Mouse (Mus musculus) hindbrain, embryonic 16.5 days (tissue): ENCODE results near the gene Stbd1. TPM values are rescaled to one million over a fixed set of nuclear protein-coding genes. Genes with fewer than 3 reads are reported as not detected.

Source experiments
- ATAC-seq: fragments of 200-750 bp; cut with Nextera tagmentation; 2 replicates; pipeline ENCODE4 v1.8.0; 2017; ENCODE audit warnings: moderate TSS enrichment, moderate library complexity
- H3K27ac ChIP-seq: fragments of 300-500 bp; sonication (generic); 2 replicates; pipeline ENCODE4 v1.5.1; 2014; ENCODE audit warnings: low read depth, mild to moderate bottlenecking, control low read depth, low read length, moderate library complexity
- H3K27me3 ChIP-seq: fragments of 300-500 bp; sonication (generic); replicated peaks from 2 replicates; pipeline ENCODE4 v1.6.1; 2014; ENCODE audit warnings: low read length; ENCODE audit not compliant: control insufficient read depth, insufficient read depth
- H3K36me3 ChIP-seq: fragments of 300-500 bp; sonication (generic); 2 replicates; pipeline ENCODE4 v1.6.1; 2014; ENCODE audit warnings: mild to moderate bottlenecking, low read length, moderate library complexity, mixed read lengths; ENCODE audit not compliant: control insufficient read depth, insufficient read depth
- H3K4me1 ChIP-seq: fragments of 300-500 bp; sonication (generic); 2 replicates; pipeline ENCODE4 v1.6.1; 2014; ENCODE audit warnings: low read depth, low read length; ENCODE audit not compliant: control insufficient read depth, insufficient read depth
- H3K4me2 ChIP-seq: fragments of 300-500 bp; sonication (generic); 2 replicates; pipeline ENCODE4 v1.6.1; 2014; ENCODE audit warnings: mild to moderate bottlenecking, low read length, control low read depth, moderate library complexity
- H3K4me3 ChIP-seq: fragments of 300-500 bp; sonication (generic); 2 replicates; pipeline ENCODE4 v1.5.1; 2014; ENCODE audit warnings: mild to moderate bottlenecking, low read length, control low read depth, moderate library complexity
- H3K9ac ChIP-seq: fragments of 300-500 bp; sonication (generic); 2 replicates; pipeline ENCODE4 v1.6.1; 2014; ENCODE audit warnings: low read depth, mild to moderate bottlenecking, control low read depth, low read length, moderate library complexity
- H3K9me3 ChIP-seq: fragments of 300-500 bp; sonication (generic); 2 replicates; pipeline ENCODE4 v1.6.1; 2014; ENCODE audit warnings: mild to moderate bottlenecking, low read length, moderate library complexity; ENCODE audit not compliant: control insufficient read depth
- WGBS: fragments of 180-500 bp; shearing (Covaris S2); extraction: QIAGEN DNeasy Blood & Tissue Kit; methylation state at CpG from one replicate; pipeline ENCODE4 v1.1.7; 2014; 5-methylcytosine and 5-hydroxymethylcytosine counted together
- polyA plus RNA-seq: library from polyadenylated mRNA; unstranded; fragments of >200 nt; fragmentation: Nextera tagmentation; extraction: Ambion mirVana; gene quantifications from 2 replicates; pipeline ENCODE4 v1.2.1, GENCODE M21; 2015

The Stbd1 gene
- polyA plus RNA-seq, 1 experiment from 2014 or later: 11.3 TPM

GRCm38 (mm10) chr5:92627896-92628295 is 25.1 kb downstream of the Stbd1 start:
- H3K9ac ChIP-seq: no peak overlapping the region
- H3K4me1 ChIP-seq: no peaks in the 10 kb centered on the region
- H3K4me3 ChIP-seq: no peak overlapping the region
- 79% methylated on average over 7 of the region's 7 CpGs for WGBS
- ATAC-seq: no peak
- no peaks in the 10 kb centered on the region for H3K9me3 ChIP-seq
- no peaks in the 10 kb centered on the region for H3K36me3 ChIP-seq
- H3K27ac ChIP-seq: no peak overlapping the region
- H3K27me3 ChIP-seq: no peaks in the 10 kb centered on the region
- H3K4me2 ChIP-seq: no peak overlapping the region

- Histone ChIP-seq H3K27ac (no peak overlapping the region), H3K4me1 (no peaks in the 10 kb centered on the region), H3K9ac (no peak overlapping the region), H3K4me3 (no peak overlapping the region), H3K36me3 (no peaks in the 10 kb centered on the region), H3K4me2 (no peak overlapping the region), H3K27me3 (no peaks in the 10 kb centered on the region), H3K9me3 (no peaks in the 10 kb centered on the region)
- 65% methylated on average over 4 of the region's 4 CpGs for WGBS
- no peak for ATAC-seq
Observed at GRCm38 (mm10) chr5:92633526-92633925, 30.7 kb downstream of the Stbd1 start.

GRCm38 (mm10) chr5:92634916-92635315 is 32.1 kb downstream of the Stbd1 start:
- Histone ChIP-seq H3K9ac (no peak overlapping the region), H3K4me1 (no peaks in the 10 kb centered on the region), H3K27me3 (no peaks in the 10 kb centered on the region), H3K27ac (no peak overlapping the region), H3K36me3 (no peaks in the 10 kb centered on the region), H3K4me2 (no peak overlapping the region), H3K4me3 (no peak overlapping the region), H3K9me3 (no peaks in the 10 kb centered on the region)
- ATAC-seq: no peak
- WGBS: 87% methylated on average over 3 of the region's 3 CpGs

GRCm38 (mm10) chr5:92635891-92636290 is 33.0 kb downstream of the Stbd1 start:
- H3K27me3 ChIP-seq: no peaks in the 10 kb centered on the region
- H3K36me3 ChIP-seq: no peaks in the 10 kb centered on the region
- H3K4me2 ChIP-seq: no peak overlapping the region
- no peak overlapping the region for H3K9ac ChIP-seq
- H3K27ac ChIP-seq: no peak overlapping the region
- no peak overlapping the region for H3K4me3 ChIP-seq
- ATAC-seq: no peak
- H3K4me1 ChIP-seq: no peaks in the 10 kb centered on the region
- no peaks in the 10 kb centered on the region for H3K9me3 ChIP-seq
- WGBS: 87% methylated on average over 5 of the region's 5 CpGs

- Histone ChIP-seq H3K4me2 (no peak overlapping the region), H3K27me3 (no peaks in the 10 kb centered on the region), H3K9me3 (no peaks in the 10 kb centered on the region), H3K4me3 (no peak overlapping the region), H3K9ac (no peak overlapping the region), H3K27ac (no peak overlapping the region), H3K4me1 (no peaks in the 10 kb centered on the region), H3K36me3 (no peaks in the 10 kb centered on the region)
- WGBS: 82% methylated on average over 3 of the region's 3 CpGs
- ATAC-seq: no peak
Observed at GRCm38 (mm10) chr5:92640861-92641260, 38.0 kb downstream of the Stbd1 start.

Other genes starting within 250 kb of the Stbd1 start
- gene Nup54, start 167.8 kb upstream of the Stbd1 start, polyA plus RNA-seq: 56.4 and 58.3 TPM in 2 replicates
- 23.1 and 23.5 TPM in 2 replicates for gene Scarb2, start 96.2 kb upstream of the Stbd1 start, polyA plus RNA-seq
- 2.2 and 2.3 TPM in 2 replicates for gene Fam47e, start 48.0 kb upstream of the Stbd1 start, polyA plus RNA-seq
- gene Ccdc158, start 72.2 kb downstream of the Stbd1 start, polyA plus RNA-seq: 0.50 and 0.51 TPM in 2 replicates
- 1.4 and 1.6 TPM in 2 replicates for gene Shroom3, start 80.4 kb downstream of the Stbd1 start, polyA plus RNA-seq